Mouse (Mus musculus) kidney, embryonic 14.5 days (tissue): ENCODE data around the gene Asic1. TPM values are rescaled to one million over a fixed set of nuclear protein-coding genes. Genes with fewer than 3 reads are reported as not detected.
A peak's percentile ranks its signal among the peaks of the same experiment; 100 is the strongest.

Source experiments
- ATAC-seq: fragments of 200-750 bp; cut with Nextera tagmentation; 2 replicates; pipeline ENCODE4 v1.8.0; 2017; ENCODE audit warnings: moderate number of reproducible peaks, mild to moderate bottlenecking, moderate TSS enrichment, moderate library complexity; ENCODE audit not compliant: low FRiP score, low TSS enrichment
- H3K27ac ChIP-seq: fragments of 300-500 bp; sonication (generic); 2 replicates; pipeline ENCODE4 v1.5.1; 2014; ENCODE audit warnings: low read depth, mild to moderate bottlenecking, low read length, moderate library complexity, mixed read lengths
- H3K27me3 ChIP-seq: fragments of 300-500 bp; sonication (generic); 2 replicates; pipeline ENCODE4 v1.6.1; 2014; ENCODE audit warnings: mild to moderate bottlenecking, low read length; ENCODE audit not compliant: control insufficient read depth, insufficient read depth
- H3K36me3 ChIP-seq: fragments of 300-500 bp; sonication (generic); 2 replicates; pipeline ENCODE4 v1.6.1; 2014; ENCODE audit warnings: low read length, mixed read lengths; ENCODE audit not compliant: control insufficient read depth, insufficient read depth
- H3K4me1 ChIP-seq: fragments of 300-500 bp; sonication (generic); 2 replicates; pipeline ENCODE4 v1.6.1; 2014; ENCODE audit warnings: low read length, mixed read lengths; ENCODE audit not compliant: control insufficient read depth, insufficient read depth
- H3K4me2 ChIP-seq: fragments of 300-500 bp; sonication (generic); replicated peaks from 2 replicates; pipeline ENCODE4 v1.6.1; 2014; ENCODE audit warnings: low read depth, mild to moderate bottlenecking, low read length
- H3K4me3 ChIP-seq: fragments of 300-500 bp; sonication (generic); 2 replicates; pipeline ENCODE4 v1.5.1; 2014; ENCODE audit warnings: mild to moderate bottlenecking, low read length
- H3K9ac ChIP-seq: fragments of 300-500 bp; sonication (generic); 2 replicates; pipeline ENCODE4 v1.6.1; 2014; ENCODE audit warnings: low read depth, mild to moderate bottlenecking, low read length, moderate library complexity
- H3K9me3 ChIP-seq: fragments of 300-500 bp; sonication (generic); 2 replicates; pipeline ENCODE4 v1.6.1; 2016; ENCODE audit warnings: low read length; ENCODE audit not compliant: control insufficient read depth
- WGBS: fragments of 180-500 bp; shearing (Covaris S2); extraction: QIAGEN DNeasy Blood & Tissue Kit; methylation state at CpG from one replicate; pipeline ENCODE4 v1.1.7; 2014; 5-methylcytosine and 5-hydroxymethylcytosine counted together
- polyA plus RNA-seq: library from polyadenylated mRNA; unstranded; fragments of >200 nt; fragmentation: Nextera tagmentation; extraction: Ambion mirVana; gene quantifications from 2 replicates; pipeline ENCODE4 v1.2.1, GENCODE M21; 2014

Gene Asic1
- polyA plus RNA-seq, 1 experiment from 2014 or later = 0.88 TPM

GRCm38 (mm10) chr15:99712666-99713559 is 42.7 kb downstream of the Asic1 start:
- Histone ChIP-seq H3K9ac (no peak overlapping the region), H3K4me1 (peaks cover 18% of the 10 kb centered on the region), H3K27me3 (no peaks in the 10 kb centered on the region), H3K9me3 (no peaks in the 10 kb centered on the region), H3K4me2 (no peak overlapping the region), H3K4me3 (no peak overlapping the region), H3K36me3 (peaks cover 69% of the 10 kb centered on the region), H3K27ac (no peak overlapping the region)
- WGBS = 55% methylated on average over 13 of the region's 13 CpGs
- ATAC-seq = no peak

- Histone ChIP-seq H3K27ac (no peak overlapping the region), H3K36me3 (peaks cover 63% of the 10 kb centered on the region), H3K9ac (no peak overlapping the region), H3K9me3 (no peaks in the 10 kb centered on the region), H3K4me3 (no peak overlapping the region), H3K27me3 (no peaks in the 10 kb centered on the region), H3K4me2 (no peak overlapping the region), H3K4me1 (peaks cover 22% of the 10 kb centered on the region)
- WGBS = 83% methylated on average over 3 of the region's 3 CpGs
- ATAC-seq = no peak
These were observed 43.4 kb downstream of the Asic1 start for GRCm38 (mm10) chr15:99713569-99713968.

- no peak for ATAC-seq
- Histone ChIP-seq H3K4me3 (no peak overlapping the region), H3K9ac (no peak overlapping the region), H3K36me3 (peaks cover 56% of the 10 kb centered on the region), H3K4me1 (peaks cover 22% of the 10 kb centered on the region), H3K4me2 (no peak overlapping the region), H3K27ac (no peak overlapping the region), H3K9me3 (no peaks in the 10 kb centered on the region), H3K27me3 (no peaks in the 10 kb centered on the region)
- 67% methylated on average over 4 of the region's 4 CpGs for WGBS
These were observed 44.0 kb downstream of the Asic1 start for GRCm38 (mm10) chr15:99714206-99714605.

GRCm38 (mm10) chr15:99714858-99715257 is 44.7 kb downstream of the Asic1 start:
- 56% methylated on average over 7 of the region's 7 CpGs for WGBS
- Histone ChIP-seq H3K9ac (no peak overlapping the region), H3K9me3 (no peaks in the 10 kb centered on the region), H3K36me3 (peaks cover 50% of the 10 kb centered on the region), H3K27me3 (no peaks in the 10 kb centered on the region), H3K27ac (no peak overlapping the region), H3K4me3 (no peak overlapping the region), H3K4me2 (no peak overlapping the region), H3K4me1 (peaks cover 22% of the 10 kb centered on the region)
- ATAC-seq = 0 out of 2 replicates have a peak, but pooled peaks have one; percentile 16

- H3K9ac ChIP-seq = no peak overlapping the region
- H3K4me2 ChIP-seq = no peak overlapping the region
- H3K4me3 ChIP-seq = no peak overlapping the region
- WGBS = 81% methylated on average over 13 of the region's 13 CpGs
- peaks cover 22% of the 10 kb centered on the region for H3K4me1 ChIP-seq
- no peak overlapping the region for H3K27ac ChIP-seq
- no peak for ATAC-seq
- no peaks in the 10 kb centered on the region for H3K9me3 ChIP-seq
- no peaks in the 10 kb centered on the region for H3K27me3 ChIP-seq
- H3K36me3 ChIP-seq = peaks cover 45% of the 10 kb centered on the region
These were observed 45.2 kb downstream of the Asic1 start for GRCm38 (mm10) chr15:99715361-99715865.

- no peak for ATAC-seq
- no peak overlapping the region for H3K27ac ChIP-seq
- H3K4me3 ChIP-seq = no peak overlapping the region
- H3K27me3 ChIP-seq = no peaks in the 10 kb centered on the region
- H3K4me1 ChIP-seq = peaks cover 22% of the 10 kb centered on the region
- no peak overlapping the region for H3K4me2 ChIP-seq
- 53% methylated on average over 11 of the region's 11 CpGs for WGBS
- peaks cover 39% of the 10 kb centered on the region for H3K36me3 ChIP-seq
- no peak overlapping the region for H3K9ac ChIP-seq
- no peaks in the 10 kb centered on the region for H3K9me3 ChIP-seq
These were observed 46.0 kb downstream of the Asic1 start for GRCm38 (mm10) chr15:99715982-99716746.

- WGBS = 68% methylated on average over 12 of the region's 12 CpGs
- Histone ChIP-seq H3K9ac (no peak overlapping the region), H3K27ac (no peak overlapping the region), H3K36me3 (peaks cover 33% of the 10 kb centered on the region), H3K9me3 (no peaks in the 10 kb centered on the region), H3K4me3 (no peak overlapping the region), H3K4me2 (no peak overlapping the region), H3K4me1 (peaks cover 23% of the 10 kb centered on the region), H3K27me3 (no peaks in the 10 kb centered on the region)
- ATAC-seq = no peak
These were observed 46.6 kb downstream of the Asic1 start for GRCm38 (mm10) chr15:99716814-99717213.

- Histone ChIP-seq H3K36me3 (peaks cover 24% of the 10 kb centered on the region), H3K27me3 (no peaks in the 10 kb centered on the region), H3K27ac (peak within 1 kb of the TSS; percentile 37; the same call in 1 of the 2 replicates), H3K9me3 (no peaks in the 10 kb centered on the region), H3K4me2 (no peak within 1 kb of the TSS), H3K4me1 (peaks cover 24% of the 10 kb centered on the region), H3K4me3 (no peak within 1 kb of the TSS), H3K9ac (no peak within 1 kb of the TSS)
- peak; percentile 8; the same call in 1 of the 2 replicates for ATAC-seq
- WGBS = 53% methylated on average over 26 of the region's 26 CpGs
These were observed 47.5 kb downstream of the Asic1 start, which contains the start of gene Gpd1 for GRCm38 (mm10) chr15:99717386-99718334. Gpd1 (plus strand) TSS chr15:99717515.
